Mouse (Mus musculus): Measurements from ENCODE around the gene Cbs.
"Not testable (repeated sequence)": the region's sequence is repeated elsewhere in the genome, so short reads cannot be mapped to it uniquely, and the experiment has no call there.

Cbs gene

GRCm38 (mm10) chr17:31646199-31647002, 9.4 kb upstream of the Cbs start:
- DNase-seq (ENCODE audit: low spot score): no peak

GRCm38 (mm10) chr17:31642913-31643312, 5.9 kb upstream of the Cbs start:
- no peak for DNase-seq (ENCODE audit: low spot score)

GRCm38 (mm10) chr17:31642331-31642730, 5.3 kb upstream of the Cbs start:
- no peak for DNase-seq (ENCODE audit: low spot score)

- no peak for DNase-seq (ENCODE audit: low spot score)
Observed at GRCm38 (mm10) chr17:31639651-31640050, 2.6 kb upstream of the Cbs start.

- DNase-seq (ENCODE audit: low spot score): no peak
Observed at GRCm38 (mm10) chr17:31637866-31638570, 980 bp upstream of the Cbs start.

GRCm38 (mm10) chr17:31636277-31636941, 629 bp downstream of the Cbs start:
- no peak for DNase-seq (ENCODE audit: low spot score)

GRCm38 (mm10) chr17:31635781-31636180, 1.3 kb downstream of the Cbs start:
- DNase-seq (ENCODE audit: low spot score): no peak

GRCm38 (mm10) chr17:31634896-31635295, 2.1 kb downstream of the Cbs start:
- DNase-seq (ENCODE audit: low spot score): no peak

- DNase-seq (ENCODE audit: low spot score): no peak
Observed at GRCm38 (mm10) chr17:31633007-31633406, 4.0 kb downstream of the Cbs start.

GRCm38 (mm10) chr17:31631081-31631800, 5.8 kb downstream of the Cbs start:
- no peak for DNase-seq (ENCODE audit: low spot score)

GRCm38 (mm10) chr17:31627961-31628360, 9.1 kb downstream of the Cbs start:
- DNase-seq (ENCODE audit: low spot score): no peak

GRCm38 (mm10) chr17:31623101-31623500, 13.9 kb downstream of the Cbs start:
- no peak for DNase-seq (ENCODE audit: low spot score)

GRCm38 (mm10) chr17:31613086-31613755, 23.8 kb downstream of the Cbs start:
- no peak for DNase-seq (ENCODE audit: low spot score)

- DNase-seq (ENCODE audit: low spot score): no peak
Observed at GRCm38 (mm10) chr17:31609895-31610294, 27.1 kb downstream of the Cbs start.

GRCm38 (mm10) chr17:31609173-31609572, 27.9 kb downstream of the Cbs start:
- DNase-seq (ENCODE audit: low spot score): not testable (repeated sequence)

GRCm38 (mm10) chr17:31607256-31607951, 29.6 kb downstream of the Cbs start:
- DNase-seq (ENCODE audit: low spot score): no peak

- no peak for DNase-seq (ENCODE audit: low spot score)
Observed at GRCm38 (mm10) chr17:31606424-31606823, 30.6 kb downstream of the Cbs start.

- DNase-seq (ENCODE audit: low spot score): no peak
Observed at GRCm38 (mm10) chr17:31598593-31598992, 38.4 kb downstream of the Cbs start.

- DNase-seq (ENCODE audit: low spot score): no peak
Observed at GRCm38 (mm10) chr17:31597957-31598356, 39.1 kb downstream of the Cbs start.

GRCm38 (mm10) chr17:31595077-31595476, 42.0 kb downstream of the Cbs start:
- DNase-seq (ENCODE audit: low spot score): peak; percentile 45

- DNase-seq (ENCODE audit: low spot score): no peak
Observed at GRCm38 (mm10) chr17:31594590-31594989, 42.4 kb downstream of the Cbs start.

Measured in layer of hippocampus, adult 9-10 months (tissue).